Mouse (Mus musculus) left cerebral cortex, postnatal 25 days (tissue): ENCODE results near the gene Gm28269. TPM values are rescaled to one million over a fixed set of nuclear protein-coding genes. Genes with fewer than 3 reads are reported as not detected.

ENCODE experiments used
- DNase-seq, 2 experiments: peaks; one replicate each; pipeline ENCODE4 v3.0.0; 2022; ENCODE audit warnings: low spot score in 2 of 2, mixed read lengths in 1 of 2
- intact Hi-C: fragments of 180-260 bp; cut with DNase I; formaldehyde crosslinking; loops from one replicate; pipeline ENCODE4 v1.15.1; 2025
- total RNA-seq, 2 experiments: library from RNA; stranded (reverse); gene quantifications; 2 replicates each; pipeline ENCODE4 v1.2.3; 2021

Gene Gm28269
- not detected for total RNA-seq

DNA sequence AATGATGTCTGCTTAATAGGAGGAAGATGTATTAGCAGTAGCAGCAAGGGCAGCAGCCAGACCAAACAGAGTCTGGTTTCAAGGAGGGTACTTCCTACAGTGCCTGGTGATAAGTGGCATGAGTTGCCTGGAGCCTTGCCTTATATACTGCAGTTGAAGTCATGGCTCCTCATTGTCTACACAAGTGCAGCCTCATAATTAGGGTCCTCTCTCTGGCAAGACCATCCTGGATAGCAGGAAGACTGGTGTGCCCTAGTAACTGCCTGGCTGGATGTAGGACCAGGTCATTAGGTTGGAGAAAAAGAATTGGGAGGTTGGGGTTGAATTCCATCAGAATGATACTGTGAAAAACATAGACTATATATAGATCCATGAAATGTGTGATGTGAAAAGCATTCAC lies at the start of gene Gm28269:
Gene Gm28269 (minus strand): TSS at position 101 of the 400 bp plus-strand sequence.
- DNase-seq, result no peak
- intact Hi-C loops, result no loop called here

DNA sequence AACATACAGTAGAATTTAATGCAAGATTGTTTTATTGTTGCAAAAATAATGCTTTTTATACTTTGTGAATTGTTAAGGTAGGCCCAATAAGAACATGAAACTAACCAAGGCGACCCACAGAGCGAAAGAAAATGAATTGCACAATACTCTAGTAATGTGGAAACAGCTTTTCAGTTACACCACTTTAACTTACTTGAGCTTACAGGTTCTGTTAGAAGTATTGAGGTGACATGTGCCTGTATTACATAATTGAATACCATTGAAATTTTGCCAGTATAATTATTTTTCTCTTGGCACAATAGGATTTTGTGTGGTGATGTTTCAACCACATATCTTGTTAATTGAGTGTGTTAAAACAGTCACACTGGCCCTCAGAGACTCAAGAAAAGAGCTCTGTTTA lies 28.0 kb downstream of the Gm28269 start:
- DNase-seq, result no peak
- intact Hi-C loops, result no loop called here

DNA sequence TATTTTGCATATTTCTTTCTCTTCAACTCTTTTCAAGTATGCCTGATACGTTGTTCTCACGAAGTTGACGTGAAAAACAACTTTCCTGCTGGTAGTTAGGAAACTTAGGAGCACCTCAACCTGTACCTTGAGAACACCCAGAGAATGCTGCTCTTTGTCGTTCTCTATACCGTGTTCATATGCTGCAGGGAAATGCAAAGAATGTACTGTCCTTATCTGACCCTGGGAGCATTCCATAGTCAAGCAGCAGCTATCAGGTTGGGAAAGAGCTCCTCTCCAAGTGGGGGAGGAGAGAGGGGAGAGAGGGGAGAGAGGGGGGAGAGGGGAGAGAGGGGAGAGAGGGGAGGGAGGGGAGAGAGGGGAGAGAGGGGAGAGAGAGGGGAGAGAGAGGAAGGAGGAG lies 29.6 kb downstream of the Gm28269 start:
- DNase-seq, result no peak
- intact Hi-C loops, result no loop called here

DNA sequence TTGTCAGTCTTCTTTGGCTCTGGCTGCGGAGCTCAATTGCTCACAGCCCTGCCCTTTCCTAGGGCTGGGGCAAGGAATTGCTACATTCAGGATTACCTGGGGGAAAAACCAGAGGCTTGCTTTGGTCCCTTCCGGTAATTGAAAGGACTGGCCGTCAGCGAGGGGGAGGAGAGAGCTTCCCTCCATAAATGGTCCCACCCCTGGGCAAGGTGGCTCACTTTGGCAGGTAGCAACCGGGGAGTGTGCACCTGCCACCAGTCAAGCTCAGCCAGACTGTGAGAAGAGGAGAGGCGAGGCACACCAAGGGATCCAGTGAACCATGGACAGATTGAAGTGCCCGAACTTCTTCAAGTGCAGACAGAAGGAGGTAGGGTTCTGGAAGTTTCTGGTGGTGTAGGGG lies 30.1 kb downstream of the Gm28269 start, which contains the start of gene Slc6a14:
Gene Slc6a14 (plus strand): TSS at position 68 of the 400 bp plus-strand sequence.
- no peak for DNase-seq
- intact Hi-C loops, result no loop called here

DNA sequence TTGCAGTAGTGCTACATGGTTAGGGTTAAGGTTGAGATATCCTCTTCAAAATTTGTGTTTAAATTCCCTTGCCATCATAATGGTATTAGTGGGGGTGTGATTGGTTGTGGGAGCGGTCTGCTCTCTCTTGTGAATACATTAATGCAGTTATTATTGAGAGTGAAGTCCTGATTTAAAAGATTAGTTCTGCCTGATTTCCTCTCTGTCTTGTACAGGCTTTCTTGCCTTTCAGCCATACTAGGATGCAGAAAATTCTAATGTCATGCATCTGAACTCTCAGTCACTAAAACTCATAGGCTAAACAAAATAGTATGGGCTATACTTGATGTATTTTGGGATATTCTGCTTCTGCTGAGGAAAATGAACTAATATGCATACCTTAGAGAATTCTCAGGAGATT lies 40.4 kb downstream of the Gm28269 start:
- intact Hi-C loops, result no loop called here
- DNase-seq, result no peak

DNA sequence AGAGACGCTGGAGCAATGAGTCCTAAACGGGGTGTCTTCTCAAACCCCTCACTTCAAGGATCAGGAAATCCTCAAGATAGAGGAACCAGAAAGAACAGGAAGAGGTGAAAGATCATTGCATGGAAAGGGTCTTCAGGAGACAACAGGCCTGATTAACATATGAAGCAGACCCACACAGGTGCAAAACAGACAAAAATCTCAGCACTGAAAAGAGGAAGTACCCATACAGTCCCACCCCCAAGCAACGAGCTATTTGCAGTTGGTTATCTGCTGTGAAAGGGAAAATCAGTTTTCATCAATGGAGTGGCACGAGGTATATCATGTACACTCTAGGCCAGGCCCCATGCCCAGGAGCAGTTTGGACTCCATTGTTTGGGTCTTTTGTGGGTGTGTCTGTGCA lies 43.3 kb downstream of the Gm28269 start:
- intact Hi-C loops, result no loop called here
- DNase-seq, result no peak

DNA sequence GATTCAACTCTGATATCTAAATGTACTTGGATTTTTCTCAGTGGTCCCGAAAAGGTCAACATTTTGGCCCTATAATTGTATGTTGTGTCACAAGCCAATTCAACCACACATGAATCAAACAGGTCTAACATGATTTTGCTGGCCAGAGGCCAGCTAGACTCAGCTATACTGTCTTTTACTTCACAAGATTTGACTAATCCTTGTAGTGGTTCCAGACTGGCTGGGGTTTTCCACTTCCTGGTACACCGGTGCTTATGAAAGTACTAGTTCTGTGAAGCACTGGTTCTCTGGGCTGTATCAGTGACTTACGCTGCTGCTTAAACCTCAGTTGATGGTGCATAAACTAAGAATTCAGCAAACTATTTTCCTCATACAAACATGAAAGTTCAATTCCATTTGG lies 49.2 kb downstream of the Gm28269 start:
- DNase-seq, result no peak
- intact Hi-C loops, result no loop called here

DNA sequence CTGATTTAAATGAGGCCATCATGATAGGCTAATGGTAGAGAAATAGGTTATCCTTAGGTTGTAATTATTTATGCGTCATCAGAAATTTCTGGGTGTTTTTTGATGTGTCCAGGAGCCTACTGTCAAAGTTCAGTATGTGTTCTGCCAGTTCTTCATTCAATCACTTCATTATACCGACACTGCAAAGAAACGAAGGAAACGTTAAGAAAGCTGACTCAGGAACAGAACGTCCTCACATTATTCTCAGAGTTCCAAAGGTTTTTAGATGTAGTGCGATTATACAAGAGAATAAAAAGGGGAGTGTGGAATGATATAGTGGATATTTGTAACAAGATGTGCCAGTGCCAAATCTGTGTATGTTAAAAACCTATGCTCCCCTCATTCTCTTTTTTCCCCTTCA lies 49.7 kb downstream of the Gm28269 start:
- intact Hi-C loops, result no loop called here
- DNase-seq, result no peak

Other genes with a start within 250 kb of the Gm28269 start
- not detected for gene Slc6a14, start 30.2 kb downstream of the Gm28269 start, total RNA-seq